Mouse (Mus musculus): ENCODE results near the gene Chst11.

DNA sequence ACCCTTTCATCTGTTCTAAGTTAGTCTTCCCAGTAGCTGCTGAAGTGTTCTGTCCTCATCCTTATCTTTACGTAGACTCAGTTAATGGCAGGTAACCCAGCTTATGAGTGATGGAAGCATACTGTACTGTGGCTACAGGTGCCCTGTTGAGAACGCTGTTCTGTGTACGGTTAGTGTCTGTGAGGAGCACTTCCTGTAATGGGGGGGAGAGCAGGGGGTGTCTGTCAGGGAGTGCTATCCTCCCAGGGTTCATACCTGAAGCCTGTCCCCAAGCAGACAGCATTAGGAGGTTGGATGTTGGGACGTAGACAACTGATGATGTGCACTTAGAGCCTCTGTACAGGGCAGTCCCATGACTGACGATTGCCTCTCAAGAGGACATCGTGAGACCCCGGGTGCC is 18.6 kb downstream of the Chst11 start:
- TF ChIP-seq POLR2A (IDR thresholded peaks at IDR 0.05; ENCODE audit: borderline replicate concordance, extremely low read depth, insufficient read depth, insufficient read length, poor library complexity, severe bottlenecking), result no peak
- no peak for TF ChIP-seq CTCF (IDR thresholded peaks at IDR 0.05; ENCODE audit: borderline replicate concordance, extremely low read depth, insufficient read depth, insufficient read length)
